Mouse (Mus musculus) v-Abl transformed pro-B cells (cell line): ENCODE measurements around the gene Wwox.

Experiments used
- in situ Hi-C, 2 experiments: fragments of 400-800 bp; cut with MboI; formaldehyde crosslinking; loops; one replicate each; pipeline ENCODE4 v1.15.1; 2025; ENCODE audit not compliant: unreplicated experiment in 2 of 2

The Wwox gene

GRCm38 (mm10) chr8:115312371-115312770, 872.9 kb downstream of the Wwox start:
- in situ Hi-C loops = no loop called here

- in situ Hi-C loops = no loop called here
Measured at GRCm38 (mm10) chr8:115322501-115322900, 883.0 kb downstream of the Wwox start.

GRCm38 (mm10) chr8:115330671-115331070, 891.2 kb downstream of the Wwox start:
- in situ Hi-C loops = no loop called here

GRCm38 (mm10) chr8:115333972-115334371, 894.5 kb downstream of the Wwox start:
- in situ Hi-C loops = no loop called here

- in situ Hi-C loops = no loop called here
Measured at GRCm38 (mm10) chr8:115336361-115336760, 896.9 kb downstream of the Wwox start.

- in situ Hi-C loops = no loop called here
Measured at GRCm38 (mm10) chr8:115348704-115349103, 909.2 kb downstream of the Wwox start.

- in situ Hi-C loops = no loop called here
Measured at GRCm38 (mm10) chr8:115350707-115351106, 911.3 kb downstream of the Wwox start.

- in situ Hi-C loops = no loop called here
Measured at GRCm38 (mm10) chr8:115357663-115358335, 918.3 kb downstream of the Wwox start.

GRCm38 (mm10) chr8:115358481-115358880, 919.0 kb downstream of the Wwox start:
- in situ Hi-C loops = no loop called here

GRCm38 (mm10) chr8:115359701-115360100, 920.2 kb downstream of the Wwox start:
- in situ Hi-C loops = no loop called here

GRCm38 (mm10) chr8:115362518-115362917, 923.1 kb downstream of the Wwox start:
- in situ Hi-C loops = no loop called here

GRCm38 (mm10) chr8:115374957-115375356, 935.5 kb downstream of the Wwox start:
- in situ Hi-C loops = no loop called here

- in situ Hi-C loops = no loop called here
Measured at GRCm38 (mm10) chr8:115375361-115376047, 936.0 kb downstream of the Wwox start.

- in situ Hi-C loops = no loop called here
Measured at GRCm38 (mm10) chr8:115377321-115377720, 937.9 kb downstream of the Wwox start.

GRCm38 (mm10) chr8:115380017-115380416, 940.6 kb downstream of the Wwox start:
- in situ Hi-C loops = no loop called here

- in situ Hi-C loops = no loop called here
Measured at GRCm38 (mm10) chr8:115390921-115391504, 951.6 kb downstream of the Wwox start.

- in situ Hi-C loops = no loop called here
Measured at GRCm38 (mm10) chr8:115395840-115396239, 956.4 kb downstream of the Wwox start.

GRCm38 (mm10) chr8:115397981-115398380, 958.5 kb downstream of the Wwox start:
- in situ Hi-C loops = no loop called here

- in situ Hi-C loops = loop anchor here in 1 of 2 experiments (25.0 kb wide), 1 partner anchor 938 kb away; no protein-coding TSS in a partner anchor
Measured at GRCm38 (mm10) chr8:115400013-115400720, 960.7 kb downstream of the Wwox start.
